14 mouse cellular contexts compared by ENCODE assay signal in genomic region chr7:16794886-16795285, GRCm38 (mm10).
"Had no signal": no experiment of that assay in that cellular context is flagged by ENCODE, and none has a peak within 500 bp of the region (broad histone marks: within the 10 kb centered on the region; RNA-seq: fewer than 3 reads in every experiment).

No protein-coding gene starts in this region.

- H3K4me3 ChIP-seq: liver, embryonic 12.5 days; midbrain, embryonic 13.5 days; midbrain, embryonic 15.5 days; neural tube, embryonic 12.5 days; stomach, embryonic 15.5 days had no signal

- H3K27ac ChIP-seq: liver, embryonic 12.5 days; liver, embryonic 14.5 days; macrophage; midbrain, embryonic 13.5 days; midbrain, embryonic 15.5 days; neural tube, embryonic 12.5 days; stomach, embryonic 15.5 days; stomach, postnatal 0 days had no signal

- H3K36me3 ChIP-seq: midbrain, embryonic 15.5 days had no signal

- DNase-seq: lung, adult 18-20 months; lung, embryonic 14.5 days; lung, postnatal 10 days; lung, postnatal 36 days; right cerebral cortex, postnatal 14 days had no signal

- H3K27me3 ChIP-seq: liver, embryonic 12.5 days; megakaryocyte, embryonic 14.5 days; midbrain, embryonic 13.5 days; midbrain, embryonic 15.5 days; neural tube, embryonic 12.5 days; stomach, embryonic 15.5 days had no signal

- H3K4me1 ChIP-seq: midbrain, embryonic 13.5 days; midbrain, embryonic 15.5 days; neural tube, embryonic 12.5 days had no signal
